Mouse (Mus musculus) liver, embryonic 16.5 days (tissue): ENCODE measurements around the gene Alkbh1. TPM values are rescaled to one million over a fixed set of nuclear protein-coding genes. Genes with fewer than 3 reads are reported as not detected.
A peak's percentile ranks its signal among the peaks of the same experiment; 100 is the strongest.

Experiments
- ATAC-seq: fragments of 200-750 bp; cut with Nextera tagmentation; 2 replicates; pipeline ENCODE4 v1.8.0; 2017; ENCODE audit warnings: low read depth, mild to moderate bottlenecking, moderate number of reproducible peaks, moderate library complexity
- H3K27ac ChIP-seq: fragments of 300-500 bp; sonication (generic); 2 replicates; pipeline ENCODE4 v1.5.1; 2014; ENCODE audit warnings: mild to moderate bottlenecking, low read length
- H3K27me3 ChIP-seq: fragments of 300-500 bp; sonication (generic); 2 replicates; pipeline ENCODE4 v1.6.1; 2014; ENCODE audit warnings: low read depth, low read length, mixed read lengths; ENCODE audit not compliant: control insufficient read depth, insufficient read depth
- H3K36me3 ChIP-seq: fragments of 300-500 bp; sonication (generic); 2 replicates; pipeline ENCODE4 v1.6.1; 2014; ENCODE audit warnings: mild to moderate bottlenecking; ENCODE audit not compliant: control insufficient read depth, insufficient read depth
- H3K4me1 ChIP-seq: fragments of 300-500 bp; sonication (generic); 2 replicates; pipeline ENCODE4 v1.6.1; 2014; ENCODE audit warnings: low read depth, low read length, mixed read lengths; ENCODE audit not compliant: control insufficient read depth
- H3K4me2 ChIP-seq: fragments of 300-500 bp; sonication (generic); 2 replicates; pipeline ENCODE4 v1.6.1; 2014; ENCODE audit warnings: low read depth, low read length, mixed read lengths
- H3K4me3 ChIP-seq: fragments of 300-500 bp; sonication (generic); 2 replicates; pipeline ENCODE4 v1.5.1; 2014; ENCODE audit warnings: low read depth, mild to moderate bottlenecking, low read length
- H3K9ac ChIP-seq: fragments of 300-500 bp; sonication (generic); 2 replicates; pipeline ENCODE4 v1.6.1; 2014; ENCODE audit warnings: low read depth, low read length
- H3K9me3 ChIP-seq: fragments of 300-500 bp; sonication (generic); replicated peaks from 2 replicates; pipeline ENCODE4 v1.6.1; 2016; ENCODE audit warnings: low read length; ENCODE audit not compliant: control insufficient read depth
- WGBS: fragments of 180-500 bp; shearing (Covaris S2); extraction: QIAGEN DNeasy Blood & Tissue Kit; methylation state at CpG from one replicate; pipeline ENCODE4 v1.1.7; 2014; ENCODE audit not compliant: insufficient replicate concordance; 5-methylcytosine and 5-hydroxymethylcytosine counted together
- polyA plus RNA-seq: library from polyadenylated mRNA; unstranded; fragments of >200 nt; fragmentation: Nextera tagmentation; extraction: Ambion mirVana; gene quantifications from 2 replicates; pipeline ENCODE4 v1.2.1, GENCODE M21; 2015

Alkbh1 gene
- polyA plus RNA-seq, 1 experiment from 2014 or later = 17.4 TPM

DNA sequence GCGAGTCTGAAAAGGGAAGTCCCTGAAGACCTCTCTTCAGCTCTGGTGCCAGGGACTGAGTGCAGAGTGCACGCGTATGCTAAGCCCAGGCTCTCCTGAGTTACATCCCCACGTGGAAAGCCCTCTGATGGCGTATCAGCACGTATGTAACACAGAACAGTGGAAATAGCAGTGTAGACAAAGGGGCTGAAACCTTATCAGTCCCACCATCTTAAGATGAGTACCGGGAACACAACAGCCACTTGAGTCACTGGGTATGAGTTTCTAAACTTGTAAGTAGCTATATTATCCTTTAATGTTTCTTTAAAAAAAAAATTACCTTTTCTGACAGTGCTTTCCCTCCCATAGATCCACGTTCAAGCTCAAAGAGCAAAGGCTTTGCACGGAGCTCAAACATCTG, 5.6 kb upstream of the Alkbh1 start:
- peaks cover 49% of the 10 kb centered on the region for H3K36me3 ChIP-seq
- H3K27ac ChIP-seq = no peak overlapping the region
- 80% methylated on average over 9 of the region's 9 CpGs for WGBS
- no peaks in the 10 kb centered on the region for H3K27me3 ChIP-seq
- H3K4me2 ChIP-seq = no peak overlapping the region
- H3K4me3 ChIP-seq = no peak overlapping the region
- H3K9ac ChIP-seq = no peak overlapping the region
- no peaks in the 10 kb centered on the region for H3K9me3 ChIP-seq
- ATAC-seq = no peak
- H3K4me1 ChIP-seq = peaks cover 5% of the 10 kb centered on the region

GRCm38 (mm10) chr12:87444211-87444610, 394 bp upstream of the Alkbh1 start:
- Histone ChIP-seq H3K4me3 (peak overlapping the region; percentile 78), H3K9me3 (no peaks in the 10 kb centered on the region), H3K27ac (no peak overlapping the region; the same call in 1 of the 2 replicates), H3K4me2 (peak overlapping the region; percentile 90), H3K27me3 (no peaks in the 10 kb centered on the region), H3K4me1 (peaks cover 20% of the 10 kb centered on the region), H3K36me3 (peaks cover 19% of the 10 kb centered on the region), H3K9ac (peak overlapping the region; percentile 79)
- no peak for ATAC-seq
- 2% methylated on average over 16 of the region's 16 CpGs for WGBS

GRCm38 (mm10) chr12:87443115-87443699, 610 bp downstream of the Alkbh1 start:
- Histone ChIP-seq H3K4me2 (peak overlapping the region; percentile 90), H3K4me1 (peaks cover 20% of the 10 kb centered on the region), H3K4me3 (peak overlapping the region; percentile 78), H3K36me3 (peaks cover 24% of the 10 kb centered on the region), H3K9me3 (no peaks in the 10 kb centered on the region), H3K27ac (peak overlapping the region; percentile 52), H3K27me3 (no peaks in the 10 kb centered on the region), H3K9ac (peak overlapping the region; percentile 79)
- peak; percentile 65 for ATAC-seq
- under 1% methylated on average over 33 of the region's 33 CpGs for WGBS

- no peaks in the 10 kb centered on the region for H3K27me3 ChIP-seq
- WGBS = 8% methylated on average over 12 of the region's 12 CpGs
- H3K4me1 ChIP-seq = peaks cover 20% of the 10 kb centered on the region
- no peaks in the 10 kb centered on the region for H3K9me3 ChIP-seq
- H3K9ac ChIP-seq = peak overlapping the region; percentile 79
- H3K4me3 ChIP-seq = peak overlapping the region; percentile 78
- ATAC-seq = no peak
- H3K36me3 ChIP-seq = peaks cover 23% of the 10 kb centered on the region
- H3K4me2 ChIP-seq = peak overlapping the region; percentile 90
- peak overlapping the region; percentile 52 for H3K27ac ChIP-seq
These were observed 1.4 kb downstream of the Alkbh1 start for GRCm38 (mm10) chr12:87442177-87443114.

GRCm38 (mm10) chr12:87428885-87429284, 14.9 kb downstream of the Alkbh1 start:
- H3K36me3 ChIP-seq = peaks cover 54% of the 10 kb centered on the region
- no peaks in the 10 kb centered on the region for H3K4me1 ChIP-seq
- WGBS = 79% methylated on average over 8 of the region's 8 CpGs
- H3K9ac ChIP-seq = no peak overlapping the region
- H3K4me2 ChIP-seq = no peak overlapping the region
- no peaks in the 10 kb centered on the region for H3K27me3 ChIP-seq
- ATAC-seq = no peak
- H3K4me3 ChIP-seq = no peak overlapping the region
- no peak overlapping the region for H3K27ac ChIP-seq
- no peaks in the 10 kb centered on the region for H3K9me3 ChIP-seq

GRCm38 (mm10) chr12:87428295-87428694, 15.5 kb downstream of the Alkbh1 start:
- peaks cover 49% of the 10 kb centered on the region for H3K36me3 ChIP-seq
- 87% methylated on average over 2 of the region's 2 CpGs for WGBS
- no peaks in the 10 kb centered on the region for H3K4me1 ChIP-seq
- H3K4me3 ChIP-seq = no peak overlapping the region
- H3K4me2 ChIP-seq = no peak overlapping the region
- no peak for ATAC-seq
- no peak overlapping the region for H3K27ac ChIP-seq
- H3K9ac ChIP-seq = no peak overlapping the region
- H3K27me3 ChIP-seq = no peaks in the 10 kb centered on the region
- no peaks in the 10 kb centered on the region for H3K9me3 ChIP-seq

- no peak overlapping the region for H3K4me2 ChIP-seq
- H3K27ac ChIP-seq = no peak overlapping the region
- no peak for ATAC-seq
- H3K9me3 ChIP-seq = no peaks in the 10 kb centered on the region
- no peak overlapping the region for H3K4me3 ChIP-seq
- H3K9ac ChIP-seq = no peak overlapping the region
- WGBS = 86% methylated on average over 5 of the region's 5 CpGs
- no peaks in the 10 kb centered on the region for H3K27me3 ChIP-seq
- H3K4me1 ChIP-seq = peaks cover 3% of the 10 kb centered on the region; the same call in 1 of the 2 replicates
- H3K36me3 ChIP-seq = peaks cover 36% of the 10 kb centered on the region
These were observed 17.3 kb downstream of the Alkbh1 start for GRCm38 (mm10) chr12:87426354-87427031.

- H3K27me3 ChIP-seq = no peaks in the 10 kb centered on the region
- no peak overlapping the region for H3K27ac ChIP-seq
- H3K4me3 ChIP-seq = no peak overlapping the region
- peaks cover 22% of the 10 kb centered on the region for H3K36me3 ChIP-seq
- H3K9ac ChIP-seq = no peak overlapping the region
- H3K4me2 ChIP-seq = no peak overlapping the region
- WGBS = 43% methylated on average over 3 of the region's 3 CpGs
- H3K4me1 ChIP-seq = peaks cover 6% of the 10 kb centered on the region; the same call in 1 of the 2 replicates
- H3K9me3 ChIP-seq = no peaks in the 10 kb centered on the region
- no peak for ATAC-seq
These were observed 19.3 kb downstream of the Alkbh1 start for GRCm38 (mm10) chr12:87424516-87424915.
